Mouse (Mus musculus) intestine, postnatal 0 days (tissue): ENCODE measurements at regions not wholly inside any gene's neighbourhood (a gene's known extent, or its start where the extent isn't known, plus 50 kb on each side); places are given as distances from the start of the nearest gene placed in this dataset.
"Not testable (repeated sequence)": the region's sequence is repeated elsewhere in the genome, so short reads cannot be mapped to it uniquely, and the experiment has no call there.

ENCODE experiments used
- ATAC-seq: fragments of 200-750 bp; cut with Nextera tagmentation; 2 replicates; pipeline ENCODE4 v1.8.0; 2017; ENCODE audit warnings: mild to moderate bottlenecking, moderate TSS enrichment, moderate library complexity
- H3K27ac ChIP-seq: fragments of 300-500 bp; sonication (generic); 2 replicates; pipeline ENCODE4 v1.5.1; 2014; ENCODE audit warnings: mild to moderate bottlenecking, low read depth, low read length, moderate library complexity
- H3K27me3 ChIP-seq: fragments of 300-500 bp; sonication (generic); replicated peaks from 2 replicates; pipeline ENCODE4 v1.6.1; 2014; ENCODE audit warnings: low read length, mixed read lengths; ENCODE audit not compliant: control insufficient read depth, insufficient read depth
- H3K36me3 ChIP-seq: fragments of 300-500 bp; sonication (generic); 2 replicates; pipeline ENCODE4 v1.6.1; 2014; ENCODE audit warnings: mild to moderate bottlenecking, moderate library complexity; ENCODE audit not compliant: control insufficient read depth, insufficient read depth
- H3K4me1 ChIP-seq: fragments of 300-500 bp; sonication (generic); replicated peaks from 2 replicates; pipeline ENCODE4 v1.6.1; 2014; ENCODE audit warnings: antibody characterized with exemption, low read length, mixed read lengths; ENCODE audit not compliant: control insufficient read depth, insufficient read depth
- H3K4me2 ChIP-seq: fragments of 300-500 bp; sonication (generic); replicated peaks from 2 replicates; pipeline ENCODE4 v1.6.1; 2014; ENCODE audit warnings: low read depth, mild to moderate bottlenecking, moderate library complexity
- H3K4me3 ChIP-seq: fragments of 300-500 bp; sonication (generic); 2 replicates; pipeline ENCODE4 v1.5.1; 2014; ENCODE audit warnings: low read depth, low read length
- H3K9ac ChIP-seq: fragments of 300-500 bp; sonication (generic); 2 replicates; pipeline ENCODE4 v1.6.1; 2014; ENCODE audit warnings: mild to moderate bottlenecking, low read depth, low read length
- H3K9me3 ChIP-seq: fragments of 300-500 bp; sonication (generic); 2 replicates; pipeline ENCODE4 v1.6.1; 2016; ENCODE audit warnings: mixed run types; ENCODE audit not compliant: control insufficient read depth
- CTCF ChIP-seq: sonication (generic); IDR thresholded peaks from 2 replicates; pipeline ENCODE4 v1.5.1; 2016; ENCODE audit warnings: low read depth, mild to moderate bottlenecking, control low read depth, antibody characterized with exemption, moderate library complexity
- WGBS: fragments of 180-500 bp; shearing (Covaris S2); extraction: QIAGEN DNeasy Blood & Tissue Kit; methylation state at CpG from one replicate; pipeline ENCODE4 v1.1.7; 2014; 5-methylcytosine and 5-hydroxymethylcytosine counted together

GRCm38 (mm10) chr12:48500735-48501134, 881.7 kb upstream of the Foxg1 start:
- Histone ChIP-seq H3K9me3 (no peaks in the 10 kb centered on the region), H3K27ac (no peak overlapping the region)
- WGBS = 52% methylated on average over 3 of the region's 3 CpGs

DNA sequence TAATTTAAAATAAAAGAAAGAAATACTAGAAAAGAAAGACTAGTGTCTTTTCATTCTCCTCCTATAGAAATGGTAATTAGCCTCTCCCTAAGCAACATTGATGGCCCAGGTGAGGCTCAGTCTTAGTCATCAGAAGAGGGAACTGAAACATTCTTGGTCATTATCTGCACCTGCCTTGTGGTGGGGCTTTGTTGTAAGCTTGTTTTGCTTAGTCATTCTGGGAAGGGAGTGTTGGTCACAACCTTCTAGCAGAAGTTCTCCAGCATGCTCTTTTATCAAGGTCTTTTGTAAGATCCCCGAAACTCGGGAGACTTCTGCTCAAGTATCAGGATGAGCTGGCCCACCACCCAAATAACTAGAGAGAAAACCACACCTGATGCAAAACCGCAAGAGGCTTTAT, 870.9 kb upstream of the Foxg1 start:
- no peak for TF ChIP-seq CTCF
- H3K4me3 ChIP-seq = no peak overlapping the region
- WGBS = 83% methylated on average over 3 of the region's 3 CpGs
- no peaks in the 10 kb centered on the region for H3K36me3 ChIP-seq
- H3K4me2 ChIP-seq = no peak overlapping the region
- no peaks in the 10 kb centered on the region for H3K4me1 ChIP-seq
- no peaks in the 10 kb centered on the region for H3K9me3 ChIP-seq
- H3K27me3 ChIP-seq = no peaks in the 10 kb centered on the region
- no peak overlapping the region for H3K27ac ChIP-seq
- H3K9ac ChIP-seq = no peak overlapping the region
- no peak for ATAC-seq

More at GRCm38 (mm10) chr12:48500735-48501134, 881.7 kb upstream of the Foxg1 start:
- no peak for ATAC-seq
- H3K4me3 ChIP-seq = no peak overlapping the region
- no peaks in the 10 kb centered on the region for H3K36me3 ChIP-seq
- TF ChIP-seq CTCF = no peak
- H3K4me1 ChIP-seq = no peaks in the 10 kb centered on the region
- H3K27me3 ChIP-seq = no peaks in the 10 kb centered on the region
- no peak overlapping the region for H3K4me2 ChIP-seq
- no peak overlapping the region for H3K9ac ChIP-seq

GRCm38 (mm10) chr12:48512259-48512658, 870.2 kb upstream of the Foxg1 start:
- 75% methylated on average over 3 of the region's 3 CpGs for WGBS
- no peak for ATAC-seq
- no peaks in the 10 kb centered on the region for H3K36me3 ChIP-seq
- H3K27ac ChIP-seq = no peak overlapping the region
- no peak overlapping the region for H3K9ac ChIP-seq
- no peak overlapping the region for H3K4me2 ChIP-seq
- no peaks in the 10 kb centered on the region for H3K27me3 ChIP-seq
- no peak for TF ChIP-seq CTCF
- H3K4me3 ChIP-seq = no peak overlapping the region
- H3K9me3 ChIP-seq = no peaks in the 10 kb centered on the region
- no peaks in the 10 kb centered on the region for H3K4me1 ChIP-seq

GRCm38 (mm10) chr12:48521996-48522395, 860.5 kb upstream of the Foxg1 start:
- H3K9ac ChIP-seq = no peak overlapping the region
- no peaks in the 10 kb centered on the region for H3K9me3 ChIP-seq
- no peak overlapping the region for H3K4me3 ChIP-seq
- H3K27ac ChIP-seq = no peak overlapping the region
- no peaks in the 10 kb centered on the region for H3K36me3 ChIP-seq
- no peaks in the 10 kb centered on the region for H3K27me3 ChIP-seq
- H3K4me1 ChIP-seq = no peaks in the 10 kb centered on the region
- H3K4me2 ChIP-seq = no peak overlapping the region
- ATAC-seq = no peak
- no peak for TF ChIP-seq CTCF
- 75% methylated on average over 3 of the region's 3 CpGs for WGBS

GRCm38 (mm10) chr12:48559690-48560089, 822.8 kb upstream of the Foxg1 start:
- ATAC-seq, H3K4me1 ChIP-seq, H3K9ac ChIP-seq, H3K36me3 ChIP-seq, H3K27me3 ChIP-seq, H3K4me2 ChIP-seq, H3K27ac ChIP-seq, H3K9me3 ChIP-seq, H3K4me3 ChIP-seq: not testable (repeated sequence)
- 79% methylated on average over 20 of the region's 20 CpGs for WGBS

DNA sequence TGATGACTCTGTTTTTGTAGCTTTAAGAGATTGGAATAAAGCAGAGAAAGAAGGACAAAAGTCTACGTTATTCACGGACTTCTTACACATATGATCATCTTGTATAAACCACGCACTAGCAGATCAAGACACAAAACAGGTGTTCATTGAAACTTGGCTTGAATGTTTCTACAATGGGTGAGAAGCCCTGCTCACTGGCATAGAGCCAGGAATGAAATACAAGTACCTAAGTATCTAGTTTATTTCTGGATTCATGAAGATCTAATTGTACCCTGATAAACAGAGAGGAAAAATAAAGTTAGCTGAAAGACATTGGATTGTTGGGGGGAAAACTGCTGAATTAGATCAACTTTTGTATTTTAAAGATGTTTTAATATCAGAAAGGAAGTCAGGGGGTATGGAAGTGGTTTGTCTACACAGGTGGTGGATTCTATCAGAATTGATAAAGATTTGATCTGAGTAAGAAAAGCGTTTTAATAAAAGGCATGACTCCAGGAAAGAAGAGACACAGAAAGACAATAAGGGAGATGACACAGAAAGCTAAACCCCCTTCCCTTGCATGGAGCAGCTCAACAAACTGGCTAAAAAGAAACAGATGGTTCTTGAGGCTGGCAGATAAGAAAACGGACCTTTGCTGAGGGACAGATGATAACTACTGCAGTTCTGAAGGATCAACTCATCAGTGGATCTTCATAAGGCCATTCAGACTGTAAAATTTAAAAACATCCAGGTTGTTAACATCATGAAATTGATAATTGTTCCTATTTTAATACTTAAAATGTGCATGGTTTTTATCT, 777.9 kb upstream of the Foxg1 start:
- no peaks in the 10 kb centered on the region for H3K4me1 ChIP-seq
- H3K9ac ChIP-seq = no peak overlapping the region
- 79% methylated on average over 5 of the region's 5 CpGs for WGBS
- no peak for TF ChIP-seq CTCF
- H3K36me3 ChIP-seq = no peaks in the 10 kb centered on the region
- no peaks in the 10 kb centered on the region for H3K9me3 ChIP-seq
- no peak overlapping the region for H3K4me3 ChIP-seq
- H3K27me3 ChIP-seq = no peaks in the 10 kb centered on the region
- no peak overlapping the region for H3K27ac ChIP-seq
- ATAC-seq = no peak
- no peak overlapping the region for H3K4me2 ChIP-seq
